18 mouse cellular contexts compared by ENCODE assay signal in the genomic region with DNA sequence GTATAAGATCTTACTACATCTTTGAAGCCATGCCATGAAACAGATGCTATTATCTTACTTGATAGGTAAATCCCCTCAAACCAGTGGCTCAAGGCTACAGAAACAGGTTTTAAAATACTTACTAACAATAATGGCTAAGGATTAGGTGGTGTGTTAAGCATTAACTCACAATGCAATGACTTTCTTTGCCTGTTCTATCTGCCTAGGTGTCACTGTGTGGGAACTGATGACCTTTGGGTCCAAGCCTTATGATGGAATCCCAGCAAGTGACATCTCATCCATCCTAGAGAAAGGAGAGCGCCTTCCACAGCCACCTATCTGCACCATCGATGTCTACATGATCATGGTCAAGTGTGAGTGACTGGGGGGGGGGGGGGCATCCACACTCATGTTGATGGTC.
"Had no signal": no experiment of that assay in that cellular context is flagged by ENCODE, and none has a peak within 500 bp of the region (broad histone marks: within the 10 kb centered on the region; RNA-seq: fewer than 3 reads in every experiment).

No protein-coding gene starts in this region.

- H3K36me3 ChIP-seq: midbrain, embryonic 13.5 days; midbrain, embryonic 15.5 days; neural tube, embryonic 12.5 days had no signal

- DNase-seq: liver, postnatal 0 days; lung, adult 2 months; lung, postnatal 14 days; lung, postnatal 36 days; right cerebral cortex, postnatal 14 days; thymus, adult 2 months; thymus, postnatal 25 days; thymus, postnatal 4 days had no signal

- H3K4me2 ChIP-seq: lung, embryonic 15.5 days; midbrain, embryonic 11.5 days; midbrain, embryonic 13.5 days; midbrain, embryonic 15.5 days; neural tube, embryonic 12.5 days; stomach, embryonic 15.5 days had no signal

- H3K4me3 ChIP-seq: lung, embryonic 15.5 days; megakaryocyte, embryonic 14.5 days; midbrain, embryonic 13.5 days; midbrain, embryonic 15.5 days; neural tube, embryonic 12.5 days; stomach, embryonic 15.5 days had no signal

- H3K4me1 ChIP-seq: megakaryocyte, embryonic 14.5 days; midbrain, embryonic 13.5 days; midbrain, embryonic 15.5 days; neural tube, embryonic 12.5 days; stomach, embryonic 15.5 days had no signal

- H3K9ac ChIP-seq: liver, postnatal 0 days; lung, embryonic 15.5 days; midbrain, embryonic 13.5 days; midbrain, embryonic 15.5 days; neural tube, embryonic 12.5 days; stomach, embryonic 15.5 days had no signal

- H3K27ac ChIP-seq: lung, embryonic 15.5 days; macrophage; midbrain, embryonic 13.5 days; midbrain, embryonic 15.5 days; neural tube, embryonic 12.5 days; stomach, embryonic 15.5 days; stomach, postnatal 0 days had no signal

- H3K27me3 ChIP-seq: lung, embryonic 15.5 days; midbrain, embryonic 13.5 days; midbrain, embryonic 15.5 days; neural tube, embryonic 12.5 days; stomach, embryonic 15.5 days had no signal

- ATAC-seq: liver, postnatal 0 days; lung, postnatal 0 days; midbrain, embryonic 13.5 days; midbrain, embryonic 15.5 days had no signal

- H3K9me3 ChIP-seq: lung, embryonic 15.5 days; megakaryocyte, embryonic 14.5 days; midbrain, embryonic 13.5 days; midbrain, embryonic 15.5 days; neural tube, embryonic 12.5 days; stomach, embryonic 15.5 days had no signal
